Mouse (Mus musculus): ENCODE results near the gene Ldhal6b. TPM values are rescaled to one million over a fixed set of nuclear protein-coding genes. Genes with fewer than 3 reads are reported as not detected.
"Not testable (repeated sequence)": the region's sequence is repeated elsewhere in the genome, so short reads cannot be mapped to it uniquely, and the experiment has no call there.

Ldhal6b gene
- total RNA-seq (2021), result under 1 TPM; 0.82 to 0.89 TPM
- long read RNA-seq, experiment 1, result 0 reads
- long read RNA-seq, experiment 2, result 0 reads

GRCm38 (mm10) chr17:5418545-5418944 lies at the start of gene Ldhal6b:
TSS of gene Ldhal6b (minus strand) at chr17:5418767.
- no peak for DNase-seq

- no peak for DNase-seq
Observed at GRCm38 (mm10) chr17:5467177-5467576, 48.6 kb upstream of the Ldhal6b start.

- no peak for DNase-seq
Observed at GRCm38 (mm10) chr17:5466736-5467135, 48.2 kb upstream of the Ldhal6b start.

GRCm38 (mm10) chr17:5463912-5464311 lies 45.3 kb upstream of the Ldhal6b start:
- DNase-seq, result no peak

GRCm38 (mm10) chr17:5453657-5454056 lies 35.1 kb upstream of the Ldhal6b start:
- DNase-seq, result no peak

- peak; percentile 43 to 69 for DNase-seq
Observed at GRCm38 (mm10) chr17:5443751-5444150, 25.2 kb upstream of the Ldhal6b start.

- DNase-seq, result peak in 1 of 2 experiments; percentile 24
Observed at GRCm38 (mm10) chr17:5443260-5443659, 24.7 kb upstream of the Ldhal6b start.

- not testable (repeated sequence) for DNase-seq
Observed at GRCm38 (mm10) chr17:5442403-5442802, 23.8 kb upstream of the Ldhal6b start.

- peak; percentile 88 to 90 for DNase-seq
Observed at GRCm38 (mm10) chr17:5440159-5440971, 21.8 kb upstream of the Ldhal6b start, which contains the start of gene Tmem242. TSS of gene Tmem242 (minus strand) at chr17:5440259.

GRCm38 (mm10) chr17:5439831-5440158 lies 21.2 kb upstream of the Ldhal6b start:
- DNase-seq, result no peak

GRCm38 (mm10) chr17:5429772-5430133 lies 11.2 kb upstream of the Ldhal6b start:
- no peak for DNase-seq

- peak; percentile 88 to 92 for DNase-seq
Observed at GRCm38 (mm10) chr17:5429090-5429771, 10.7 kb upstream of the Ldhal6b start.

- DNase-seq, result no peak
Observed at GRCm38 (mm10) chr17:5425204-5425603, 6.6 kb upstream of the Ldhal6b start.

- DNase-seq, result no peak
Observed at GRCm38 (mm10) chr17:5424156-5424555, 5.6 kb upstream of the Ldhal6b start.

GRCm38 (mm10) chr17:5421835-5422234 lies 3.3 kb upstream of the Ldhal6b start:
- no peak for DNase-seq

GRCm38 (mm10) chr17:5419771-5420518 lies 1.4 kb upstream of the Ldhal6b start:
- no peak for DNase-seq

- DNase-seq, result no peak
Observed at GRCm38 (mm10) chr17:5419056-5419455, 489 bp upstream of the Ldhal6b start.

GRCm38 (mm10) chr17:5416518-5416917 lies 2.0 kb downstream of the Ldhal6b start:
- no peak for DNase-seq

GRCm38 (mm10) chr17:5414041-5414440 lies 4.5 kb downstream of the Ldhal6b start:
- DNase-seq, result no peak

- no peak for DNase-seq
Observed at GRCm38 (mm10) chr17:5413350-5413749, 5.2 kb downstream of the Ldhal6b start.

- DNase-seq, result no peak
Observed at GRCm38 (mm10) chr17:5412740-5413139, 5.8 kb downstream of the Ldhal6b start.

- DNase-seq, result no peak
Observed at GRCm38 (mm10) chr17:5412301-5412700, 6.3 kb downstream of the Ldhal6b start.

- no peak for DNase-seq
Observed at GRCm38 (mm10) chr17:5411205-5411604, 7.4 kb downstream of the Ldhal6b start.

Data from adrenal gland, postnatal 36 days (tissue).